Mouse (Mus musculus) small intestine, adult 2 months (tissue): ENCODE results near the gene Anapc2. TPM values are rescaled to one million over a fixed set of nuclear protein-coding genes. Genes with fewer than 3 reads are reported as not detected.

Experiments used
- H3K27ac ChIP-seq: fragments of 200-500 bp; 2 replicates; pipeline ENCODE4 v1.5.1; 2012; ENCODE audit warnings: low read depth, low read length, control low read depth, inconsistent platforms; ENCODE audit not compliant: insufficient read depth
- H3K27me3 ChIP-seq: fragments of 200-500 bp; 2 replicates; pipeline ENCODE4 v1.6.1; 2012; ENCODE audit warnings: mild to moderate bottlenecking, moderate library complexity, low read length, inconsistent platforms; ENCODE audit not compliant: control insufficient read depth, insufficient read depth
- H3K36me3 ChIP-seq: fragments of 200-500 bp; 2 replicates; pipeline ENCODE4 v1.6.1; 2012; ENCODE audit warnings: mild to moderate bottlenecking, low read length, control low read depth, inconsistent platforms; ENCODE audit not compliant: control insufficient read depth, insufficient read depth
- H3K4me1 ChIP-seq: fragments of 200-500 bp; 2 replicates; pipeline ENCODE4 v1.6.1; 2012; ENCODE audit warnings: low read length, inconsistent platforms, mixed read lengths; ENCODE audit not compliant: control insufficient read depth, insufficient read depth, insufficient read length
- H3K4me3 ChIP-seq: fragments of 200-500 bp; 2 replicates; pipeline ENCODE4 v1.5.1; 2012; ENCODE audit warnings: low read depth, mild to moderate bottlenecking, control low read depth, inconsistent platforms, low read length, moderate library complexity
- CTCF ChIP-seq: fragments of 200-500 bp; IDR thresholded peaks from 2 replicates; pipeline ENCODE4 v1.5.1; 2012; ENCODE audit warnings: low read depth, mild to moderate bottlenecking, control low read depth, inconsistent platforms, low read length, moderate library complexity, mixed read lengths; ENCODE audit not compliant: insufficient replicate concordance, insufficient read length; ENCODE audit errors: extremely low read depth
- POLR2A ChIP-seq: fragments of 200-500 bp; IDR thresholded peaks from 2 replicates; pipeline ENCODE4 v1.6.1; 2012; ENCODE audit warnings: low read depth, mild to moderate bottlenecking, control low read depth, inconsistent platforms, low read length, moderate library complexity
- WGBS: fragments of 180-500 bp; shearing (Covaris S2); methylation state at CpG from one replicate; pipeline ENCODE4 v1.1.7; 2018; 5-methylcytosine and 5-hydroxymethylcytosine counted together
- polyA plus RNA-seq: library from polyadenylated mRNA; depleted of rRNA; stranded (reverse); fragments of >200 nt; gene quantifications from 2 replicates; pipeline ENCODE4 v1.2.3, GENCODE M21; 2012

Anapc2 gene
- polyA plus RNA-seq, 1 experiment: 71.6 TPM

DNA sequence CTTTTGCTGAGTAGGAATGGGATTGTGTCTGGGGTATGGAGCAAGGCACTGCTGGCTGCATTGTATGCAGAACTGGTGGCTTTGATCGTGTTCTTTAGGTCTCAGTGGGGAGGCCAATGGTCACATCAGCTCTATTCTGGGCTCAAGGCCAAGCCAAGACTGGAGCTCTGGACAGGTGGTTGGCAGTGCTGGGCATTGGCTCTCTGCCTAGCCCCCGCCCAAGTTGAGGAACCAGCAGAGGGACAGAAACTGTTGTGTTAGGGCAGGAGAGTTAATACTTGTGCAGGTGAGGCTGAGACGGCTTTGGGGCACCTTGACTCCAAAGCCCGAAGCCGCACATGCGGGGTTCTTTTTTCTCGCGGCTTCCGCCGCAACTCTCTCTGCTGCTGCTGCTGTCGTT, 17.4 kb downstream of the Anapc2 start, which contains the start of gene Lrrc26:
TSS of gene Lrrc26 (plus strand) at position 265 of the 400 bp plus-strand sequence.
- H3K4me3 ChIP-seq: peak within 1 kb of the TSS; percentile 67
- peaks cover 61% of the 10 kb centered on the region for H3K4me1 ChIP-seq
- peaks cover 10% of the 10 kb centered on the region for H3K27me3 ChIP-seq
- TF ChIP-seq CTCF (no peak), POLR2A (0 out of 2 replicates have a peak, but pooled peaks have one; percentile 24)
- 6% methylated on average over 11 of the region's 11 CpGs for WGBS
- peak within 1 kb of the TSS; percentile 66 for H3K27ac ChIP-seq
- peaks cover 8% of the 10 kb centered on the region for H3K36me3 ChIP-seq

DNA sequence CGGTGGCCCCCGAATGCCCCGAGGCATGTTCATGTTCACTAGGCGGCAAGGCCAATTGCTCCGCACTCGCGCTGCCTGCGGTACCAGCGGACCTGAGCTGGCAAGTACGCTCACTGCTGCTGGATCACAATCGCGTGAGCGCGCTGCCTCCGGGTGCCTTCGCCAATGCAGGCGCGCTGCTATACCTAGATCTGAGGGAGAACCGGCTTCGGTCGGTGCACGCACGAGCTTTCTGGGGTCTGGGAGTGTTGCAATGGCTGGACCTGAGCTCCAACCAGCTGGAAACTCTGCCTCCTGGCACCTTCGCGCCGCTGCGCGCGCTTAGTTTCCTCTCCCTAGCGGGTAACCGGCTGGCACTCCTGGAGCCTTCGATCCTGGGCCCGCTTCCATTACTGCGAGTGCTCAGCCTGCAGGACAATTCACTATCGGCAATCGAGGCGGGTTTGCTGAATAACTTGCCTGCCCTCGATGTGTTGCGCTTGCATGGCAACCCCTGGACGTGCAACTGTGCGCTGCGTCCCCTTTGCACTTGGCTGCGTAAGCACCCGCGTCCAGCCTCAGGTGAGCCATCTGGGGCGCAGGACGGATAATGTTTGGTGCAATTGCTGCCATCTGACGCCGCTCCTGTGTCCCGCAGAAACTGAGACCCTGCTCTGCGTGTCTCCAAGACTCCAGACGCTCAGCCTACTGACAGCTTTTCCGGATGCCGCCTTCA, 18.0 kb downstream of the Anapc2 start:
- H3K4me3 ChIP-seq: peak overlapping the region; percentile 67
- H3K27ac ChIP-seq: peak overlapping the region; percentile 66
- peaks cover 10% of the 10 kb centered on the region for H3K27me3 ChIP-seq
- peaks cover 2% of the 10 kb centered on the region for H3K36me3 ChIP-seq
- no peak for TF ChIP-seq POLR2A
- no peak for TF ChIP-seq CTCF
- 1% methylated on average over 54 of the region's 54 CpGs for WGBS
- peaks cover 56% of the 10 kb centered on the region for H3K4me1 ChIP-seq

DNA sequence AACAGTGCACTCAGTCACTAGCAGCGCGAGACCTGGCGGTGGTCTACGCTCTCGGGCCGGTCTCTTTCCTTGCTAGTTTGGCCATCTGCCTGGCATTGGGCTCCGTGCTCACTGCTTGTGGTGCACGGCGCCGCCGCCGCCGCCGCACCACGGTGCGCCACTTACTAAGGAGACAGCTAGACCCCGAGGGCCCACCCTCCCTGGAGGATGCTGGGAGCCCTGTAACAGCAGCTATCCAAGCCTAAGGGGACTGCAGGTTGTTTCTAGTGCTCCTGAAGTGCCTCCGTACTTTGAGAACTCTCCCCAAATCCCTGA, 18.5 kb downstream of the Anapc2 start:
- no peaks in the 10 kb centered on the region for H3K36me3 ChIP-seq
- TF ChIP-seq CTCF (no peak), POLR2A (no peak)
- peaks cover 51% of the 10 kb centered on the region for H3K4me1 ChIP-seq
- peaks cover 10% of the 10 kb centered on the region for H3K27me3 ChIP-seq
- peak overlapping the region; percentile 67 for H3K4me3 ChIP-seq
- H3K27ac ChIP-seq: peak overlapping the region; percentile 66
- 1% methylated on average over 18 of the region's 18 CpGs for WGBS

DNA sequence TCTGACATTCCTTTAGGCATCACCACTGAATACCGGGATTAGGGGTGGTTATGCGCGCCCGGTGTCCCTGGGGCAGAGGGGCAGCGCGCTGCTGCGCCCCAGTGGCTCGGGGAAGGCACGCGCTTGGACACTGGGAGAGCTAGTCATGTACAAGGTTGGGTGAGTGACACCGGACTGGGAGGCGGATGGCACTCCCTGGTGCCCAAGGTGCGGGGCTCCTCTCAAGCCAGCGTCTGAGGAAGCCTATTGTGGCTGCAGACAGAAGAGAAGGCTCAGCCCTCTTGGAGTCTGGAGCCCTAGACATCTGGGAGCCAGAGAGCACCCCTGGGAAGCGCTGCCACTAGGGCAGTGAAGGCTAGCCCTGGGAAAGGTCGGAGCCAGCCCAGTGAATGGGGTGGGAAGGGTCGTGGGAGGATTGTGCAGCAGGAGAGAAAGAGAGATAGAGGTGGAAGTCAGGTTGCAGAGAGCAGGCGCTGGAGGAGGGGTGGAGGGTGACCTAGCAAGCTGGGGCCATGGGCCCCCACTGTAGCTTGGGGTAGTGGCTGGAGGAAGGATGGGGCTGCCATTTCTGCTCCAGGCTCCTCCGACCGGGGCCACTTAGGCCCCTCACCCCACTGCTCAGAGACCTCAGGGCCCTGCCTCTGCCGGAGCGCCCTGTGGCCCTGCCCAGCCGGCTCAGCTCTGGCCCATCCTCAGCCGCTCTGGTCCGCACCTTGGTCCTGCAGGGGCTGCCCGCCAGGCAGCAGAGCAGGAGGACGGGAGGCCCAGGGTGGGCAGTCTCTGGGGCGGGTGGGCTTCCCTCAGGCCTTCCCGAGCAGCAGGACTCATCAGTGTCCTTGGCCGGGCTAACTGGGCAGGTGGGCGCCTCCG, 19.1 kb downstream of the Anapc2 start:
- Histone ChIP-seq H3K4me3 (peak overlapping the region; percentile 67), H3K36me3 (no peaks in the 10 kb centered on the region), H3K27me3 (peaks cover 10% of the 10 kb centered on the region), H3K4me1 (peaks cover 45% of the 10 kb centered on the region), H3K27ac (peak overlapping the region; percentile 10; the same call in 1 of the 2 replicates)
- 4% methylated on average over 31 of the region's 32 CpGs for WGBS
- TF ChIP-seq CTCF: no peak
- TF ChIP-seq POLR2A: no peak

DNA sequence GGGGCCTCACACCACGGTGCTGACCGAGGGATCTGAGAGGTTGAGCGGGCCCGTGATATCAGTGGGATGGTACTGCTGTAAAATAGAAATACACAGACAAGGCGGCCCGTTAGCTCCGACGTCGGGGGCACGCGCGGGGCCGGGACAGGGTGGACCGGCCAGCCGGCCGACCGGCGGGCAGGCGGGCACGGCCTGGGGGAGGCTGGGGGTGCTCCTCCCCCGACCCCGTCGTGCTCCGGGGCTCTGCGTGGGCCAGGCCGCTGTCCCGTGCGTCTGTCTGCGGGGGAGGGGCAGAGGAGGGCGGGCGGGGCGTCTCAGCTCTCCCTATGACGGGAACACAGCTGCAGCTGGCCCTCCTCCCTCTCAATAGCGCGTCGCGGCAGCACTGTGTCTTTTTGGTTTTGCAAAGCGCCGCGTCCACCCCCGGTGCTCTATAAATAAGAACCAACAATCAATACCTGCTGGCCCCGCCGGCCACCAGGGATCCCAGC, 19.8 kb downstream of the Anapc2 start:
- Histone ChIP-seq H3K4me1 (peaks cover 40% of the 10 kb centered on the region), H3K4me3 (peak overlapping the region; percentile 67), H3K36me3 (no peaks in the 10 kb centered on the region), H3K27ac (no peak overlapping the region), H3K27me3 (peaks cover 10% of the 10 kb centered on the region)
- WGBS: 2% methylated on average over 43 of the region's 43 CpGs
- TF ChIP-seq CTCF (no peak), POLR2A (no peak)

DNA sequence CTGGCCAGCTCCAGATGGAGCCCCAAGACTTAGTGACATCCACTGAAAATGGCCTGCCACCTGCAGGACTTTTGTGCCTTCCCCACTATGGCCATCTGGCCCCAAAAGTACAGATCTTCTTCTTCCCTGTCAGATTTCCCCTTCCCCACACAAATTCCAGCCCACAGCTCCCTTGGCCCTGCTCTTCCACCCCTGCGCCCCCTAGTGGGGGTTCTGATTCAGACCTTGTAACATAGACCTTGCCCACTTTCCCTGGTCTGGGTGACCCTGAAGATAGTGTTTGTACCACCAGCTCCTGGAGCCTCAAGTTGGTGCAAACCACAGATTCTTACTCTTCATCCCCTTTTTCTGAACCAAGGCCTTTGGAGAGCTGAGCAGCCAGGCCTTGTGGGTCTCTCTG, 20.6 kb downstream of the Anapc2 start:
- peak overlapping the region; percentile 67 for H3K4me3 ChIP-seq
- TF ChIP-seq CTCF (peak; percentile 96; the same call in 1 of the 2 replicates), POLR2A (0 out of 2 replicates have a peak, but pooled peaks have one; percentile 26)
- no peak overlapping the region for H3K27ac ChIP-seq
- H3K36me3 ChIP-seq: no peaks in the 10 kb centered on the region
- peaks cover 33% of the 10 kb centered on the region for H3K4me1 ChIP-seq
- peaks cover 10% of the 10 kb centered on the region for H3K27me3 ChIP-seq
- WGBS: 0% methylated on average over 1 of the region's 1 CpGs

DNA sequence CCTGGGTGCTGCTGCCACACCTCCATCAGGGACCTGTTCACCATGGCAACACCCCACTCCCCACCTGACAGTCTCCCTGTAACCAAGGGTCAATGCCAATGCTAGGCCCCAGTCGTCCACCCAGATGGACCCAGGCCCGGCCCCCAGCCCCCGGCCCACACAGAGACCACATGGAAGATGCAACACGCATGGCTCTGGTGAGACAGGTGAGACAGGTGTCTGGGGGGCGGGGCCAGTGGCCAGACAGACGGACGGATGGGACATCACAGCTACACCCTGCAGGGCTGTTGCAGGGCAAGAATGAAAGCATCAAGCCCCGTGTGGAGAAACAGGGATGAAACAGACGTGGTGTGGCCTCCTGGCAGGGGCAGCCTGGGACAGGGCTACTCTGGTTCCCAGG, 21.4 kb downstream of the Anapc2 start:
- Histone ChIP-seq H3K27ac (no peak overlapping the region), H3K4me1 (peaks cover 24% of the 10 kb centered on the region), H3K27me3 (peaks cover 10% of the 10 kb centered on the region), H3K4me3 (no peak overlapping the region), H3K36me3 (no peaks in the 10 kb centered on the region)
- 71% methylated on average over 9 of the region's 9 CpGs for WGBS
- TF ChIP-seq CTCF: no peak
- no peak for TF ChIP-seq POLR2A
